Mouse (Mus musculus) liver, embryonic 11.5 days (tissue): ENCODE measurements around the gene Scgb1b30. TPM values are rescaled to one million over a fixed set of nuclear protein-coding genes. Genes with fewer than 3 reads are reported as not detected.

Source experiments
- ATAC-seq: fragments of 200-750 bp; cut with Nextera tagmentation; replicated peaks from 2 replicates; pipeline ENCODE4 v1.8.0; 2017; ENCODE audit warnings: moderate number of reproducible peaks, mild to moderate bottlenecking, moderate TSS enrichment, moderate library complexity; ENCODE audit not compliant: low FRiP score
- DNase-seq: peaks from one replicate; pipeline ENCODE4 v3.0.0-alpha.2; 2017; ENCODE audit warnings: low spot score
- H3K27ac ChIP-seq: fragments of 300-500 bp; sonication (generic); 2 replicates; pipeline ENCODE4 v1.5.1; 2014; ENCODE audit warnings: mild to moderate bottlenecking, low read depth, low read length, control low read depth
- H3K27me3 ChIP-seq: fragments of 300-500 bp; sonication (generic); replicated peaks from 2 replicates; pipeline ENCODE4 v1.6.1; 2014; ENCODE audit warnings: low read length, mixed read lengths; ENCODE audit not compliant: control insufficient read depth, insufficient read depth
- H3K36me3 ChIP-seq: fragments of 300-500 bp; sonication (generic); 2 replicates; pipeline ENCODE4 v1.6.1; 2014; ENCODE audit warnings: mild to moderate bottlenecking, low read length, moderate library complexity, mixed read lengths; ENCODE audit not compliant: control insufficient read depth, insufficient read depth
- H3K4me1 ChIP-seq: fragments of 300-500 bp; sonication (generic); replicated peaks from 2 replicates; pipeline ENCODE4 v1.6.1; 2014; ENCODE audit warnings: low read length, mixed read lengths; ENCODE audit not compliant: control insufficient read depth, insufficient read depth
- H3K4me2 ChIP-seq: fragments of 300-500 bp; sonication (generic); 2 replicates; pipeline ENCODE4 v1.6.1; 2014; ENCODE audit warnings: mild to moderate bottlenecking, control low read depth, moderate library complexity
- H3K4me3 ChIP-seq: fragments of 300-500 bp; sonication (generic); 2 replicates; pipeline ENCODE4 v1.5.1; 2014; ENCODE audit warnings: low read depth, low read length, control low read depth
- H3K9ac ChIP-seq: fragments of 300-500 bp; sonication (generic); 2 replicates; pipeline ENCODE4 v1.6.1; 2014; ENCODE audit warnings: low read depth, low read length, control low read depth
- H3K9me3 ChIP-seq: fragments of 300-500 bp; sonication (generic); 2 replicates; pipeline ENCODE4 v1.6.1; 2016; ENCODE audit warnings: low read length, inconsistent platforms, mixed read lengths; ENCODE audit not compliant: control insufficient read depth
- WGBS: fragments of 180-500 bp; shearing (Covaris S2); extraction: QIAGEN DNeasy Blood & Tissue Kit; methylation state at CpG from one replicate; pipeline ENCODE4 v1.1.7; 2014; 5-methylcytosine and 5-hydroxymethylcytosine counted together
- polyA plus RNA-seq: library from polyadenylated mRNA; unstranded; fragments of >200 nt; fragmentation: Nextera tagmentation; extraction: Ambion mirVana; gene quantifications from 2 replicates; pipeline ENCODE4 v1.2.1, GENCODE M21; 2014

Gene Scgb1b30
- polyA plus RNA-seq, 1 experiment from 2014 or later: not detected

DNA sequence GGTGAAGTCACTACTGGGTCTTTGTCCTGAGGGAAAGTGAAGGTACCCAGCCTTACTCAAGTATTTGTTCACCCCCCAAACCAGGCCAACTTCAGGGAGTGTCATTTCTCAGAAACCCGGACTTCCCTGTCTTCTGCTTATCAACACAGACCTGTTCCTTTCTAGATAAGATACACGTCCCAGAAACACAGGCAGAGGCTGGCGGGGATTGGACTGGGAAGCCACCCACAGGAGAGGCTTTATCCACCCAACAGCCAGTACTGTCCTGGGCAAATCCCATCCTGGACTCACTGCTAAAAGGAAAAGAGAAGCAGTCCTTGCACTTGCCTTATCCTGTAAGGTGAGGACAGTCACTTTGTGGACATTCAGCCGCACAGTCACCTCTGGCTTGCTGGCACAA, 52.0 kb downstream of the Scgb1b30 start:
- Histone ChIP-seq H3K4me3 (no peak overlapping the region), H3K9ac (no peak overlapping the region), H3K4me1 (peaks cover 3% of the 10 kb centered on the region; the same call in 1 of the 2 replicates), H3K27ac (no peak overlapping the region), H3K27me3 (no peaks in the 10 kb centered on the region), H3K36me3 (peaks cover 83% of the 10 kb centered on the region), H3K4me2 (peak overlapping the region; percentile 18; the same call in 1 of the 2 replicates), H3K9me3 (0 out of 2 replicates have a peak, but pooled peaks cover 2% of the 10 kb centered on the region)
- WGBS: 42% methylated on average over 4 of the region's 4 CpGs
- peak; percentile 89 for ATAC-seq
- no peak for DNase-seq

Other genes with a start within 250 kb of the Scgb1b30 start
- not detected in 2 replicates for gene Scgb2b26, start 150.4 kb upstream of the Scgb1b30 start, polyA plus RNA-seq
- not detected in 2 replicates for gene Scgb2b27, start 81.5 kb upstream of the Scgb1b30 start, polyA plus RNA-seq
- gene Scgb1b27, start 73.9 kb upstream of the Scgb1b30 start, polyA plus RNA-seq: not detected in 2 replicates
- 2.2 and 3.4 TPM in 2 replicates for gene Wtip, start 37.8 kb downstream of the Scgb1b30 start, polyA plus RNA-seq
- 226 and 253 TPM in 2 replicates for gene Uba2, start 74.2 kb downstream of the Scgb1b30 start, polyA plus RNA-seq
- 56.2 and 62.8 TPM in 2 replicates for gene Pdcd2l, start 101.2 kb downstream of the Scgb1b30 start, polyA plus RNA-seq
- 489 and 511 TPM in 2 replicates for gene Gpi1, start 134.9 kb downstream of the Scgb1b30 start, polyA plus RNA-seq
- not detected in 2 replicates for gene Gm6096, start 155.6 kb downstream of the Scgb1b30 start, polyA plus RNA-seq
- gene 4931406P16Rik, start 218.1 kb downstream of the Scgb1b30 start, polyA plus RNA-seq: 28.7 and 32.6 TPM in 2 replicates